Mouse (Mus musculus) erythroblast, embryonic 14.5 days (primary cell): ENCODE data around the gene Nemp2. TPM values are rescaled to one million over a fixed set of nuclear protein-coding genes. Genes with fewer than 3 reads are reported as not detected.
"Not testable (repeated sequence)": the region's sequence is repeated elsewhere in the genome, so short reads cannot be mapped to it uniquely, and the experiment has no call there.

Source experiments
- H3K27me3 ChIP-seq: 2 replicates; pipeline ENCODE4 v1.6.1; 2012; ENCODE audit warnings: inconsistent platforms; ENCODE audit not compliant: control insufficient read depth
- H3K36me3 ChIP-seq: 2 replicates; pipeline ENCODE4 v1.6.1; 2012; ENCODE audit warnings: mild to moderate bottlenecking, inconsistent platforms; ENCODE audit not compliant: control insufficient read depth
- H3K4me1 ChIP-seq: 2 replicates; pipeline ENCODE4 v1.6.1; 2012; ENCODE audit warnings: inconsistent platforms; ENCODE audit not compliant: control insufficient read depth
- H3K4me3 ChIP-seq: replicated peaks from 2 replicates; pipeline ENCODE3; 2012; ENCODE audit warnings: moderate library complexity, mild to moderate bottlenecking, inconsistent platforms
- H3K9me3 ChIP-seq: 2 replicates; pipeline ENCODE4 v1.6.1; 2012; ENCODE audit warnings: low read length, inconsistent platforms, mixed read lengths; ENCODE audit not compliant: control insufficient read depth
- GATA1 ChIP-seq: IDR thresholded peaks from 2 replicates; pipeline ENCODE4 v1.6.1; 2012; ENCODE audit warnings: low read length, inconsistent platforms, mixed read lengths
- TAL1 ChIP-seq: IDR thresholded peaks from 3 replicates; pipeline ENCODE4 v1.6.1; 2012; ENCODE audit warnings: low read length, inconsistent platforms, mixed read lengths
- polyA plus RNA-seq: library from polyadenylated mRNA; stranded (reverse); fragments of >175 nt; gene quantifications from 2 replicates; pipeline ENCODE4 v1.2.3, GENCODE M21; 2012

The Nemp2 gene
- polyA plus RNA-seq, 1 experiment = 0.04 TPM

GRCm38 (mm10) chr1:52668743-52669323 lies 38.3 kb downstream of the Nemp2 start:
- no peaks in the 10 kb centered on the region for H3K4me1 ChIP-seq
- no peaks in the 10 kb centered on the region for H3K9me3 ChIP-seq
- TF ChIP-seq TAL1 = no peak
- no peak for TF ChIP-seq GATA1
- no peak overlapping the region for H3K4me3 ChIP-seq
- H3K27me3 ChIP-seq = no peaks in the 10 kb centered on the region
- no peaks in the 10 kb centered on the region for H3K36me3 ChIP-seq

- Histone ChIP-seq H3K9me3 (no peaks in the 10 kb centered on the region), H3K4me1 (no peaks in the 10 kb centered on the region), H3K4me3 (no peak overlapping the region), H3K36me3 (no peaks in the 10 kb centered on the region), H3K27me3 (no peaks in the 10 kb centered on the region)
- TF ChIP-seq GATA1 (no peak), TAL1 (no peak)
Measured at GRCm38 (mm10) chr1:52669931-52670330, 39.4 kb downstream of the Nemp2 start.

GRCm38 (mm10) chr1:52675561-52676551 lies 45.4 kb downstream of the Nemp2 start:
- TF ChIP-seq TAL1 (no peak), GATA1 (no peak)
- Histone ChIP-seq H3K36me3 (no peaks in the 10 kb centered on the region), H3K9me3 (no peaks in the 10 kb centered on the region), H3K4me1 (no peaks in the 10 kb centered on the region), H3K27me3 (no peaks in the 10 kb centered on the region), H3K4me3 (no peak overlapping the region)

GRCm38 (mm10) chr1:52676621-52677020 lies 46.1 kb downstream of the Nemp2 start:
- no peak for TF ChIP-seq TAL1
- no peak for TF ChIP-seq GATA1
- Histone ChIP-seq H3K27me3 (no peaks in the 10 kb centered on the region), H3K9me3 (no peaks in the 10 kb centered on the region), H3K4me3 (no peak overlapping the region), H3K36me3 (no peaks in the 10 kb centered on the region), H3K4me1 (no peaks in the 10 kb centered on the region)

GRCm38 (mm10) chr1:52683550-52683949 lies 53.0 kb downstream of the Nemp2 start:
- H3K4me3 ChIP-seq = no peak overlapping the region
- H3K9me3 ChIP-seq = no peaks in the 10 kb centered on the region
- TF ChIP-seq GATA1 (no peak), TAL1 (no peak)
- H3K4me1 ChIP-seq = no peaks in the 10 kb centered on the region
- H3K36me3 ChIP-seq = no peaks in the 10 kb centered on the region
- no peaks in the 10 kb centered on the region for H3K27me3 ChIP-seq

- Histone ChIP-seq H3K27me3 (no peaks in the 10 kb centered on the region), H3K9me3 (no peaks in the 10 kb centered on the region), H3K4me1 (no peaks in the 10 kb centered on the region), H3K36me3 (no peaks in the 10 kb centered on the region), H3K4me3 (no peak overlapping the region)
- no peak for TF ChIP-seq TAL1
- TF ChIP-seq GATA1 = no peak
Measured at GRCm38 (mm10) chr1:52687636-52688035, 57.1 kb downstream of the Nemp2 start.

GRCm38 (mm10) chr1:52694456-52694855 lies 64.0 kb downstream of the Nemp2 start:
- H3K36me3 ChIP-seq, H3K4me1 ChIP-seq, H3K9me3 ChIP-seq, H3K4me3 ChIP-seq, H3K27me3 ChIP-seq: not testable (repeated sequence)

Other genes starting within 250 kb of the Nemp2 start
- gene Nab1, start 130.0 kb upstream of the Nemp2 start, polyA plus RNA-seq = 0.14 and 0.38 TPM in 2 replicates
- not detected in 2 replicates for gene Mfsd6, start 96.8 kb downstream of the Nemp2 start, polyA plus RNA-seq
- 0.01 TPM in 2 replicates for gene Inpp1, start 187.0 kb downstream of the Nemp2 start, polyA plus RNA-seq
- gene Hibch, start 214.2 kb downstream of the Nemp2 start, polyA plus RNA-seq = 0.10 TPM in 1 of 2 replicates, not detected in the other